Mouse (Mus musculus): ENCODE data around the gene Hs3st1.

DNA sequence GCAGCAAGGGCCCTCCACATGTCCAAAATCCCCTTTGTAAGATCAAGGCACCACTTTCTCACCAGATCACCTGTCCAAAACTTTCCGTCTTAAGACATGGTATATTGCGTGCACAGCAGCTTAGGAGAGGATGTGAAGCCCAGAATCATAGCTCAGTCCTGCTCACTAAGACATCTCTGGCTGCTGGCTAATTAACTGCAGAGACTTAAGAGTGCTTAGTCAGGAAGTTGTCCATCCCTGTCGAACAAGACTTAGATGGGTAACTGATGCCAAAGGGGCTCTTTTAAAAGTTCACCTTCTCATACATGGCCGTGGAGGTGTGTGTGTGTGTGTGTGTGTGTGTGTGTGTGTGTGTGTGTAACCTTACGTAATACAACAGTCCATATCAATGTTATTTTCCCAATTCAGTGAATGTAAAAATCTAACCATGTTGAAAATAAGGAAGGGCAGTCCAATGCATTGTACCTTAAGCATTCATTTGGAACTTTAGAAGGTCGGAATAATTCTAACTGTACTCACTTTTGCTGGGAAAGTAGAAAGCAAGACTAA is 113.0 kb downstream of the Hs3st1 start:
- no peak for TF ChIP-seq MAX (IDR thresholded peaks at IDR 0.05; ENCODE audit: low read length)
- no peak for TF ChIP-seq POLR2AphosphoS2 (IDR thresholded peaks at IDR 0.05; ENCODE audit: low read depth, low read length)
- no peak for TF ChIP-seq ZKSCAN1 (IDR thresholded peaks at IDR 0.05; ENCODE audit: borderline replicate concordance, low read depth, low read length)

All from CH12.LX (cell line).